Mouse (Mus musculus) heart, embryonic 10.5 days (tissue): ENCODE measurements at regions not wholly inside any gene's neighbourhood (a gene's known extent, or its start where the extent isn't known, plus 50 kb on each side); places are given as distances from the start of the nearest gene placed in this dataset.

Experiments
- DNase-seq: peaks from one replicate; pipeline ENCODE4 v3.0.0-alpha.2; 2017; ENCODE audit warnings: low spot score
- H3K27ac ChIP-seq: fragments of 300-500 bp; sonication (generic); 2 replicates; pipeline ENCODE4 v1.5.1; 2016; ENCODE audit warnings: mild to moderate bottlenecking
- H3K27me3 ChIP-seq: fragments of 300-500 bp; sonication (generic); 2 replicates; pipeline ENCODE4 v1.6.1; 2016; ENCODE audit warnings: mild to moderate bottlenecking; ENCODE audit not compliant: poor library complexity, insufficient read depth, severe bottlenecking
- H3K36me3 ChIP-seq: fragments of 300-500 bp; sonication (generic); 2 replicates; pipeline ENCODE4 v1.6.1; 2016; ENCODE audit warnings: mild to moderate bottlenecking, moderate library complexity
- H3K4me1 ChIP-seq: fragments of 300-500 bp; sonication (generic); 2 replicates; pipeline ENCODE4 v1.6.1; 2016; ENCODE audit warnings: mild to moderate bottlenecking
- H3K4me3 ChIP-seq: fragments of 300-500 bp; sonication (generic); 2 replicates; pipeline ENCODE4 v1.5.1; 2016; ENCODE audit warnings: mild to moderate bottlenecking, moderate library complexity
- H3K9me3 ChIP-seq: fragments of 300-500 bp; sonication (generic); 2 replicates; pipeline ENCODE4 v1.6.1; 2016; ENCODE audit warnings: mild to moderate bottlenecking, moderate library complexity
- WGBS: fragments of 180-500 bp; shearing (Covaris S2); methylation state at CpG from one replicate; pipeline ENCODE4 v1.1.7; 2016; 5-methylcytosine and 5-hydroxymethylcytosine counted together

DNA sequence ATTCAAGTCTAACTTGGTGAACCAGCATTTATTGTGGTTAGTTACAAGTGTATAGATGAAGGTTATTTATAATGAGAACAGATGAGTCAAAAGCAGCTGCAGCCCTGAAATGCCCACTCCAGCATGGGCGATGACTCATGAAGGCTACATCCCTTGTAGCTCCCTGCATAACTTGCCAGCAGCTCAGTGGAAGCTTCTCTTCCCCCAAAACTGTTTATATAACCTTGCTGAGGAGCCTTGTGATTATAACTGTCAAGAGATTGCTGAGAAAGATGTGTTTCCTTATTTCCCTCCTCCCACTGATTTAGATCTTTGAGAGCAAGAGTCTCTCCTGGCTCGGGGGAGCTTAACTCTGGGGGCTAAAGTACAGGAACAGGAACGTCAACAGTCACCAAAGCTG, 382.8 kb downstream of the Dnajb9 start:
- H3K9me3 ChIP-seq = no peaks in the 10 kb centered on the region
- H3K27ac ChIP-seq = no peak overlapping the region
- no peaks in the 10 kb centered on the region for H3K27me3 ChIP-seq
- no peaks in the 10 kb centered on the region for H3K4me1 ChIP-seq
- no peak for DNase-seq
- H3K4me3 ChIP-seq = no peak overlapping the region
- H3K36me3 ChIP-seq = no peaks in the 10 kb centered on the region
- 45% methylated on average over 3 of the region's 3 CpGs for WGBS

DNA sequence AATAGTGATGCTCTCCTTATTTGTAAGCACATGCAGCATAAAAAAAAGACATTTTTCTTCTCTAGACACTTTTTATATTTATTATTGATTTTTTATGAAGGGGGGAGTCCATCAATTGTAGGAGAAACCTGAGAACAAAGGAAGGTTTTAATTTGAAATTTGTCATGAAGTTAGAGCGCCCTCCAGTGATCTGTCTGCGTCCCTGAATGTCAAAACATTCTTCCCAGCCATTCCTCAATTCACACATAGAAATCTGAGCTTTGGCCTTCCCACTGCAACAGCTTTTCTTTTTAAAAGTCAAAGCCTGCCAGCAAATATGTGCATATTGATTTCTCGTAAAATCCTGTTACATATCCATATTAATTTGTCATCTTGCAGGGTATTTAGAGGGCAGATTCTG, 396.6 kb downstream of the Dnajb9 start:
- Histone ChIP-seq H3K27me3 (no peaks in the 10 kb centered on the region), H3K36me3 (no peaks in the 10 kb centered on the region), H3K9me3 (no peaks in the 10 kb centered on the region), H3K4me3 (no peak overlapping the region), H3K4me1 (no peaks in the 10 kb centered on the region), H3K27ac (no peak overlapping the region)
- no peak for DNase-seq
- 9% methylated on average over 3 of the region's 3 CpGs for WGBS

DNA sequence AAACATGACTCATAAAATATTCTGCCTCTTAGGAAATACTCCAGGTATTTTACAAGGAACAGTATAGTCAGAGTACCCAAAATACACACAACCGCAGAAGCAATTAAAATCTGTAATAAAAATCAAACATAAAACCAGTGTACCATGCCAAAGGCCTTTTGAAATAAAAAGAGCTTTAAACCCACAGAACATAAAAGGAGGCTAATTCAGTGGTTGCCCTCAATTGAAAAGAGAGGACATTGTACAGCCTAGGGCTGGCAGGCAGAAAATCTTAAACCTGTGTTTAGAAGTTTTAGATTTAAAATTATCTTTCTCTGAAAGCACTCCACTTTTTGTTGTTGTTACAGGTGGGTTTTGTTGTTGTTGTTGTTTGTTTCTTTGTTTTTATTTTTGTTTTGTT, 437.4 kb downstream of the Dnajb9 start:
- Histone ChIP-seq H3K36me3 (no peaks in the 10 kb centered on the region), H3K27ac (no peak overlapping the region), H3K9me3 (no peaks in the 10 kb centered on the region), H3K27me3 (no peaks in the 10 kb centered on the region), H3K4me1 (no peaks in the 10 kb centered on the region), H3K4me3 (no peak overlapping the region)
- WGBS = 96% methylated on average over 1 of the region's 1 CpGs
- DNase-seq = no peak

DNA sequence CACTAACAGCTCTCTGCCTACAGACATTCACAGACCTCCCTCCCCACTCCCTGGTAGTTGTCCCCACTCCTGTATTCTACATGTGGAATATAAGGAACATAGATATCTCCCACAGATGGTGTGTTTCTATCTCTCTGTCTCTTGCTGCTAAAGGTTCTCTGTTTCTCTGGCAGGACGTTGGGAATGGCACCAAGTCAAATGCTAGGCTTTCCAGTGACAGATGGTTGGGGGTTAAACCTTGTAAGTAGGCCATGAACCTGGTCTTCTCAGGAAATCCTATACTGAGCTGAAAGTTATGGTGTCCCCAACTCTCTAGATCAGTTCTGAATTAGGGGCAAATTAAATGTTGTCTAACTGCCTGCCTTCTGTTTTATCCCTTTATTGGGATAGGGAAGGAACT, 448.0 kb downstream of the Dnajb9 start:
- Histone ChIP-seq H3K9me3 (no peaks in the 10 kb centered on the region), H3K4me3 (no peak overlapping the region), H3K4me1 (no peaks in the 10 kb centered on the region), H3K36me3 (no peaks in the 10 kb centered on the region), H3K27ac (no peak overlapping the region), H3K27me3 (no peaks in the 10 kb centered on the region)
- DNase-seq = no peak
- 60% methylated on average over 1 of the region's 1 CpGs for WGBS
